Mouse (Mus musculus) intestine, postnatal 0 days (tissue): ENCODE results near the gene Lsm12. TPM values are rescaled to one million over a fixed set of nuclear protein-coding genes. Genes with fewer than 3 reads are reported as not detected.

Source experiments
- ATAC-seq: fragments of 200-750 bp; cut with Nextera tagmentation; 2 replicates; pipeline ENCODE4 v1.8.0; 2017; ENCODE audit warnings: mild to moderate bottlenecking, moderate TSS enrichment, moderate library complexity
- H3K27ac ChIP-seq: fragments of 300-500 bp; sonication (generic); 2 replicates; pipeline ENCODE4 v1.5.1; 2014; ENCODE audit warnings: mild to moderate bottlenecking, low read depth, low read length, moderate library complexity
- H3K27me3 ChIP-seq: fragments of 300-500 bp; sonication (generic); replicated peaks from 2 replicates; pipeline ENCODE4 v1.6.1; 2014; ENCODE audit warnings: low read length, mixed read lengths; ENCODE audit not compliant: control insufficient read depth, insufficient read depth
- H3K36me3 ChIP-seq: fragments of 300-500 bp; sonication (generic); 2 replicates; pipeline ENCODE4 v1.6.1; 2014; ENCODE audit warnings: mild to moderate bottlenecking, moderate library complexity; ENCODE audit not compliant: control insufficient read depth, insufficient read depth
- H3K4me1 ChIP-seq: fragments of 300-500 bp; sonication (generic); replicated peaks from 2 replicates; pipeline ENCODE4 v1.6.1; 2014; ENCODE audit warnings: antibody characterized with exemption, low read length, mixed read lengths; ENCODE audit not compliant: control insufficient read depth, insufficient read depth
- H3K4me2 ChIP-seq: fragments of 300-500 bp; sonication (generic); replicated peaks from 2 replicates; pipeline ENCODE4 v1.6.1; 2014; ENCODE audit warnings: low read depth, mild to moderate bottlenecking, moderate library complexity
- H3K4me3 ChIP-seq: fragments of 300-500 bp; sonication (generic); 2 replicates; pipeline ENCODE4 v1.5.1; 2014; ENCODE audit warnings: low read depth, low read length
- H3K9ac ChIP-seq: fragments of 300-500 bp; sonication (generic); 2 replicates; pipeline ENCODE4 v1.6.1; 2014; ENCODE audit warnings: mild to moderate bottlenecking, low read depth, low read length
- H3K9me3 ChIP-seq: fragments of 300-500 bp; sonication (generic); 2 replicates; pipeline ENCODE4 v1.6.1; 2016; ENCODE audit warnings: mixed run types; ENCODE audit not compliant: control insufficient read depth
- CTCF ChIP-seq: sonication (generic); IDR thresholded peaks from 2 replicates; pipeline ENCODE4 v1.5.1; 2016; ENCODE audit warnings: low read depth, mild to moderate bottlenecking, control low read depth, antibody characterized with exemption, moderate library complexity
- WGBS: fragments of 180-500 bp; shearing (Covaris S2); extraction: QIAGEN DNeasy Blood & Tissue Kit; methylation state at CpG from one replicate; pipeline ENCODE4 v1.1.7; 2014; 5-methylcytosine and 5-hydroxymethylcytosine counted together
- polyA plus RNA-seq: library from polyadenylated mRNA; unstranded; fragments of >200 nt; fragmentation: Nextera tagmentation; extraction: Ambion mirVana; gene quantifications from 2 replicates; pipeline ENCODE4 v1.2.1, GENCODE M21; 2015

Lsm12 gene
- polyA plus RNA-seq, 1 experiment from 2014 or later, result 103 TPM

- Histone ChIP-seq H3K4me3 (peak overlapping the region; percentile 53), H3K4me1 (peaks cover 2% of the 10 kb centered on the region; the same call in 1 of the 2 replicates), H3K27ac (peak overlapping the region; percentile 94), H3K36me3 (no peaks in the 10 kb centered on the region; the same call in 1 of the 2 replicates), H3K9ac (peak overlapping the region; percentile 58), H3K27me3 (peaks cover 10% of the 10 kb centered on the region; the same call in 1 of the 2 replicates), H3K4me2 (peak overlapping the region; percentile 67), H3K9me3 (no peaks in the 10 kb centered on the region)
- peak; percentile 45 for TF ChIP-seq CTCF
- ATAC-seq, result peak; percentile 75
- 19% methylated on average over 13 of the region's 13 CpGs for WGBS
These were observed 40.1 kb downstream of the Lsm12 start for GRCm38 (mm10) chr11:102144957-102145470.

- peak overlapping the region; percentile 50 for H3K4me2 ChIP-seq
- 0 out of 2 replicates have a peak, but pooled peaks cover 4% of the 10 kb centered on the region for H3K27me3 ChIP-seq
- TF ChIP-seq CTCF, result no peak
- peaks cover 3% of the 10 kb centered on the region; the same call in 1 of the 2 replicates for H3K4me1 ChIP-seq
- H3K4me3 ChIP-seq, result no peak overlapping the region
- 30% methylated on average over 7 of the region's 7 CpGs for WGBS
- no peak overlapping the region for H3K9ac ChIP-seq
- no peaks in the 10 kb centered on the region for H3K36me3 ChIP-seq
- H3K27ac ChIP-seq, result peak overlapping the region; percentile 68
- ATAC-seq, result peak; percentile 37; the same call in 1 of the 2 replicates
- H3K9me3 ChIP-seq, result no peaks in the 10 kb centered on the region
These were observed 42.7 kb downstream of the Lsm12 start for GRCm38 (mm10) chr11:102142355-102142754.

GRCm38 (mm10) chr11:102140508-102140907 lies 44.6 kb downstream of the Lsm12 start:
- TF ChIP-seq CTCF, result peak; percentile 83
- no peak for ATAC-seq
- WGBS, result 3% methylated on average over 5 of the region's 5 CpGs
- Histone ChIP-seq H3K27me3 (no peaks in the 10 kb centered on the region), H3K4me3 (no peak overlapping the region), H3K9ac (no peak overlapping the region), H3K36me3 (no peaks in the 10 kb centered on the region; the same call in 1 of the 2 replicates), H3K27ac (no peak overlapping the region), H3K4me2 (no peak overlapping the region), H3K4me1 (peaks cover 3% of the 10 kb centered on the region; the same call in 1 of the 2 replicates), H3K9me3 (no peaks in the 10 kb centered on the region)

- H3K9ac ChIP-seq, result no peak overlapping the region
- ATAC-seq, result no peak
- under 1% methylated on average over 18 of the region's 18 CpGs for WGBS
- H3K27ac ChIP-seq, result no peak overlapping the region
- H3K36me3 ChIP-seq, result no peaks in the 10 kb centered on the region; the same call in 1 of the 2 replicates
- peaks cover 3% of the 10 kb centered on the region; the same call in 1 of the 2 replicates for H3K4me1 ChIP-seq
- peak overlapping the region; percentile 21; the same call in 1 of the 2 replicates for H3K4me3 ChIP-seq
- peak; percentile 98 for TF ChIP-seq CTCF
- no peaks in the 10 kb centered on the region for H3K27me3 ChIP-seq
- no peaks in the 10 kb centered on the region for H3K9me3 ChIP-seq
- peak overlapping the region; percentile 61 for H3K4me2 ChIP-seq
These were observed 46.7 kb downstream of the Lsm12 start for GRCm38 (mm10) chr11:102138447-102138740.

- no peak for TF ChIP-seq CTCF
- H3K4me3 ChIP-seq, result peak overlapping the region; percentile 21; the same call in 1 of the 2 replicates
These were observed 47.3 kb downstream of the Lsm12 start for GRCm38 (mm10) chr11:102137625-102138446.

GRCm38 (mm10) chr11:102134516-102134915 lies 50.6 kb downstream of the Lsm12 start:
- H3K4me2 ChIP-seq, result no peak overlapping the region
- ATAC-seq, result no peak
- H3K9ac ChIP-seq, result no peak overlapping the region
- H3K9me3 ChIP-seq, result no peaks in the 10 kb centered on the region
- H3K36me3 ChIP-seq, result no peaks in the 10 kb centered on the region; the same call in 1 of the 2 replicates
- H3K4me1 ChIP-seq, result peaks cover 3% of the 10 kb centered on the region; the same call in 1 of the 2 replicates
- no peak overlapping the region for H3K4me3 ChIP-seq
- WGBS, result 18% methylated on average over 4 of the region's 4 CpGs
- no peaks in the 10 kb centered on the region for H3K27me3 ChIP-seq
- TF ChIP-seq CTCF, result no peak
- no peak overlapping the region for H3K27ac ChIP-seq

More at GRCm38 (mm10) chr11:102137625-102138446, 47.3 kb downstream of the Lsm12 start:
- H3K9me3 ChIP-seq, result no peaks in the 10 kb centered on the region
- 44% methylated on average over 13 of the region's 13 CpGs for WGBS
- H3K36me3 ChIP-seq, result no peaks in the 10 kb centered on the region; the same call in 1 of the 2 replicates
- peaks cover 3% of the 10 kb centered on the region; the same call in 1 of the 2 replicates for H3K4me1 ChIP-seq
- H3K27me3 ChIP-seq, result no peaks in the 10 kb centered on the region
- ATAC-seq, result no peak
- no peak overlapping the region for H3K9ac ChIP-seq
- H3K4me2 ChIP-seq, result peak overlapping the region; percentile 61
- H3K27ac ChIP-seq, result no peak overlapping the region
